Mouse (Mus musculus): ENCODE measurements around the gene Tpk1. TPM values are rescaled to one million over a fixed set of nuclear protein-coding genes. Genes with fewer than 3 reads are reported as not detected.

Gene Tpk1
- polyA plus RNA-seq, 2 experiments: 3.9 to 5.8 TPM

DNA sequence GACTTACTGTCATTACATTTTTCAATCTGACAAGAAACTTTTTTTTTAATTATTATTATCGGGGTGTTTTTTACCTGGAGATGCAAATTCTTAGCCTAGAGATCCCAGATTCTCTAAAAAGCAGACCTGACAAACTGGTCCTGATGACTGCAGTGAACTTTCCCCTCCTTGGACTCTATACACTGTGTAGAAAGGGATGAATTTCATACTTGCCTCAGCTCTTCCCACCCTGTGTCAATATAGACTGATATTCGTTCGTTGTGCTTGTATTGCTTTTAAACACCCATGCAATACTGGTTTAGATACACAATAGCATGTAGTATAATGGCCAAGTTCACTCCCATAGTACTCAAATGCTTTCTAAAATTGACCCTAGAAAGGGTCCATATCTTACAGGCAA is 189.7 kb downstream of the Tpk1 start:
- Histone ChIP-seq H3K36me3 (replicated peaks; ENCODE audit: control insufficient read depth, insufficient read depth, low read depth) (no peaks in the 10 kb centered on the region), H3K4me1 (replicated peaks; ENCODE audit: control insufficient read depth in 2 of 2, insufficient read depth in 2 of 2, low read length in 1 of 2) (no peaks in the 10 kb centered on the region), H3K27me3 (ENCODE audit: control insufficient read depth, insufficient read depth, low read length) (no peaks in the 10 kb centered on the region), H3K9me3 (ENCODE audit: control insufficient read depth, low read length) (no peaks in the 10 kb centered on the region), H3K4me2 (ENCODE audit: low read depth) (no peak overlapping the region), H3K27ac (no peak overlapping the region), H3K4me3 (ENCODE audit: insufficient read depth in 1 of 2, low read depth in 2 of 2, low read length in 2 of 2) (no peak overlapping the region), H3K9ac (replicated peaks) (no peak overlapping the region)
- TF ChIP-seq EP300 (IDR thresholded peaks at IDR 0.05; ENCODE audit: low read depth) (no peak), CTCF (IDR thresholded peaks at IDR 0.05; ENCODE audit: low read depth) (no peak)
- DNase-seq (ENCODE audit: low read depth in 3 of 3, low spot score in 3 of 3): no peak
- WGBS (ENCODE audit: insufficient replicate concordance): 78% methylated on average over 3 of the region's 3 CpGs
- no peak for ATAC-seq (ENCODE audit: insufficient read depth)

DNA sequence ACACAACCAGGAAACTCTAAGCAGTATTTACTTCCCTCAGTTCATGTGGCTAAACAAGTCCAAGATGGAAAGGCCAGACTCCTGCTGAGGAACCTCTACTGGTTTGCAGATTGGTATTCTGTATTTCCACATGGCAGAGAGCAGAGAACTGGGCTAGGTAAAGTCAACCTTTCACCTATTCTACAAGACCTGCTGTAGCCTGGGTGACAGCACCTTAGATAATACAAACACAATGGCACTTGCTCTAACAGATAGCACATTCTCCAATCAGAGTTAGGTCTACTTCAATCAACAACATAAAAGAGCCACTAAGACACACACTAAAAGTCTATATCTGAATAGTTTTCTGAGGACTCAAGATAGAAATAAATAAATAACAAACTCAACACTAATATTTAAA is 190.2 kb downstream of the Tpk1 start:
- no peak overlapping the region for H3K4me3 ChIP-seq (ENCODE audit: insufficient read depth in 1 of 2, low read depth in 2 of 2, low read length in 2 of 2)
- H3K9ac ChIP-seq (replicated peaks): no peak overlapping the region
- H3K36me3 ChIP-seq (replicated peaks; ENCODE audit: control insufficient read depth, insufficient read depth, low read depth): no peaks in the 10 kb centered on the region
- no peak overlapping the region for H3K27ac ChIP-seq
- no peaks in the 10 kb centered on the region for H3K9me3 ChIP-seq (ENCODE audit: control insufficient read depth, low read length)
- H3K4me2 ChIP-seq (ENCODE audit: low read depth): no peak overlapping the region
- H3K27me3 ChIP-seq (ENCODE audit: control insufficient read depth, insufficient read depth, low read length): no peaks in the 10 kb centered on the region
- ATAC-seq (ENCODE audit: insufficient read depth): no peak
- no peaks in the 10 kb centered on the region for H3K4me1 ChIP-seq (replicated peaks; ENCODE audit: control insufficient read depth in 2 of 2, insufficient read depth in 2 of 2, low read length in 1 of 2)
- TF ChIP-seq CTCF (IDR thresholded peaks at IDR 0.05; ENCODE audit: low read depth) (no peak), EP300 (IDR thresholded peaks at IDR 0.05; ENCODE audit: low read depth) (no peak)
- no peak for DNase-seq (ENCODE audit: low read depth in 3 of 3, low spot score in 3 of 3)

GRCm38 (mm10) chr6:43471556-43471955 is 194.5 kb downstream of the Tpk1 start:
- no peak overlapping the region for H3K27ac ChIP-seq
- DNase-seq (ENCODE audit: low read depth in 3 of 3, low spot score in 3 of 3): no peak
- no peak overlapping the region for H3K4me3 ChIP-seq (ENCODE audit: insufficient read depth in 1 of 2, low read depth in 2 of 2, low read length in 2 of 2)
- H3K36me3 ChIP-seq (replicated peaks; ENCODE audit: control insufficient read depth, insufficient read depth, low read depth): no peaks in the 10 kb centered on the region
- no peak for TF ChIP-seq EP300 (IDR thresholded peaks at IDR 0.05; ENCODE audit: low read depth)
- TF ChIP-seq CTCF (IDR thresholded peaks at IDR 0.05; ENCODE audit: low read depth): no peak
- no peak for ATAC-seq (ENCODE audit: insufficient read depth)
- H3K4me2 ChIP-seq (ENCODE audit: low read depth): no peak overlapping the region
- no peaks in the 10 kb centered on the region for H3K4me1 ChIP-seq (replicated peaks; ENCODE audit: control insufficient read depth in 2 of 2, insufficient read depth in 2 of 2, low read length in 1 of 2)
- no peaks in the 10 kb centered on the region for H3K9me3 ChIP-seq (ENCODE audit: control insufficient read depth, low read length)
- no peak overlapping the region for H3K9ac ChIP-seq (replicated peaks)
- no peaks in the 10 kb centered on the region for H3K27me3 ChIP-seq (ENCODE audit: control insufficient read depth, insufficient read depth, low read length)
- WGBS (ENCODE audit: insufficient replicate concordance): 48% methylated on average over 1 of the region's 1 CpGs

GRCm38 (mm10) chr6:43468821-43469594 is 197.1 kb downstream of the Tpk1 start:
- Histone ChIP-seq H3K27me3 (ENCODE audit: control insufficient read depth, insufficient read depth, low read length) (no peaks in the 10 kb centered on the region), H3K9ac (replicated peaks) (no peak overlapping the region), H3K36me3 (replicated peaks; ENCODE audit: control insufficient read depth, insufficient read depth, low read depth) (no peaks in the 10 kb centered on the region), H3K4me1 (replicated peaks; ENCODE audit: control insufficient read depth in 2 of 2, insufficient read depth in 2 of 2, low read length in 1 of 2) (no peaks in the 10 kb centered on the region), H3K4me2 (ENCODE audit: low read depth) (no peak overlapping the region), H3K9me3 (ENCODE audit: control insufficient read depth, low read length) (no peaks in the 10 kb centered on the region), H3K27ac (no peak overlapping the region), H3K4me3 (ENCODE audit: insufficient read depth in 1 of 2, low read depth in 2 of 2, low read length in 2 of 2) (no peak overlapping the region)
- DNase-seq (ENCODE audit: low read depth in 3 of 3, low spot score in 3 of 3) (no peak), ATAC-seq (ENCODE audit: insufficient read depth) (no peak)
- WGBS (ENCODE audit: insufficient replicate concordance): 67% methylated on average over 10 of the region's 10 CpGs
- TF ChIP-seq EP300 (IDR thresholded peaks at IDR 0.05; ENCODE audit: low read depth): no peak
- no peak for TF ChIP-seq CTCF (IDR thresholded peaks at IDR 0.05; ENCODE audit: low read depth)

DNA sequence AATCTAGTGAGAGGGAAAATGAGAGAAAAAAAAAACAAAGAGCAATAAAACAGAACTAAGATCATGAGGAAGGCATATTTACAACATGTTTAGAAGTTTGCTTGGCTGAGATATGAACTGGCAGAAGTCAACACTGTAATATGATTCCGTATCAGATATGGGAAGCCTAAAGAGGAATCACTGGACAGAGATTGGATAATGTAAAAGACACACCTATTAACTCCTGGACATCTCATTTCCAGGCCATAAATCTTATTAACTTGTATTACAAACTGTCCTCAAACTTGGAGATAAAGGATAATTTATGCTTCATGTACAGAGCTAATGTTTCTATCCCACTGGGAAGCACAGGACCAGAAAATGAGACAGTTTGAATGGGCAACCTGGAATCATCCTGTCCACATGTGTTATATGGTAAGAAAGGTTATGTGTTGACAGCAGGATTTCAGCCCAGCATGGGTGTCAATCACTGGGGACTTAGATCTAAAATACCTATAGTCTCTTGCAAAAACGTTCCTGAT is 203.2 kb downstream of the Tpk1 start:
- 62% methylated on average over 2 of the region's 2 CpGs for WGBS (ENCODE audit: insufficient replicate concordance)
- DNase-seq (ENCODE audit: low read depth in 3 of 3, low spot score in 3 of 3): no peak

More for the DNA sequence above, 203.2 kb downstream of the Tpk1 start:
- H3K4me1 ChIP-seq (replicated peaks; ENCODE audit: control insufficient read depth in 2 of 2, insufficient read depth in 2 of 2, low read length in 1 of 2): no peaks in the 10 kb centered on the region
- H3K4me3 ChIP-seq (ENCODE audit: insufficient read depth in 1 of 2, low read depth in 2 of 2, low read length in 2 of 2): no peak overlapping the region
- ATAC-seq (ENCODE audit: insufficient read depth): no peak
- H3K27me3 ChIP-seq (ENCODE audit: control insufficient read depth, insufficient read depth, low read length): no peaks in the 10 kb centered on the region
- TF ChIP-seq EP300 (IDR thresholded peaks at IDR 0.05; ENCODE audit: low read depth): no peak
- no peak for TF ChIP-seq CTCF (IDR thresholded peaks at IDR 0.05; ENCODE audit: low read depth)
- H3K9me3 ChIP-seq (ENCODE audit: control insufficient read depth, low read length): no peaks in the 10 kb centered on the region
- no peaks in the 10 kb centered on the region for H3K36me3 ChIP-seq (replicated peaks; ENCODE audit: control insufficient read depth, insufficient read depth, low read depth)
- no peak overlapping the region for H3K9ac ChIP-seq (replicated peaks)
- H3K4me2 ChIP-seq (ENCODE audit: low read depth): no peak overlapping the region
- H3K27ac ChIP-seq: no peak overlapping the region
